Mouse (Mus musculus) stomach, postnatal 0 days (tissue): ENCODE measurements around the gene Gcg. TPM values are rescaled to one million over a fixed set of nuclear protein-coding genes. Genes with fewer than 3 reads are reported as not detected.

Source experiments
- ATAC-seq: fragments of 200-750 bp; cut with Nextera tagmentation; 2 replicates; pipeline ENCODE4 v1.8.0; 2017; ENCODE audit not compliant: low FRiP score, low TSS enrichment
- DNase-seq: peaks from one replicate; pipeline ENCODE4 v3.0.0-alpha.2; 2016; ENCODE audit warnings: low spot score
- H3K27ac ChIP-seq: fragments of 300-500 bp; sonication (generic); replicated peaks from 2 replicates; pipeline ENCODE4 v1.5.1; 2014; ENCODE audit warnings: mild to moderate bottlenecking, control low read depth
- H3K27me3 ChIP-seq: fragments of 300-500 bp; sonication (generic); 2 replicates; pipeline ENCODE4 v1.6.1; 2014; ENCODE audit warnings: low read length; ENCODE audit not compliant: control insufficient read depth, insufficient read depth
- H3K36me3 ChIP-seq: fragments of 300-500 bp; sonication (generic); 2 replicates; pipeline ENCODE4 v1.6.1; 2014; ENCODE audit warnings: low read length, mixed read lengths; ENCODE audit not compliant: control insufficient read depth, insufficient read depth
- H3K4me1 ChIP-seq: fragments of 300-500 bp; sonication (generic); replicated peaks from 2 replicates; pipeline ENCODE4 v1.6.1; 2014; ENCODE audit warnings: antibody characterized with exemption; ENCODE audit not compliant: control insufficient read depth, insufficient read depth
- H3K4me2 ChIP-seq: fragments of 300-500 bp; sonication (generic); replicated peaks from 2 replicates; pipeline ENCODE4 v1.6.1; 2014; ENCODE audit warnings: low read depth, mild to moderate bottlenecking, control low read depth, moderate library complexity
- H3K4me3 ChIP-seq: fragments of 300-500 bp; sonication (generic); 2 replicates; pipeline ENCODE4 v1.5.1; 2014; ENCODE audit warnings: low read depth, low read length, control low read depth
- H3K9ac ChIP-seq: fragments of 300-500 bp; sonication (generic); 2 replicates; pipeline ENCODE4 v1.6.1; 2014; ENCODE audit warnings: mild to moderate bottlenecking, low read length, control low read depth, mixed read lengths
- H3K9me3 ChIP-seq: fragments of 300-500 bp; sonication (generic); 2 replicates; pipeline ENCODE4 v1.6.1; 2016; ENCODE audit warnings: low read length; ENCODE audit not compliant: control insufficient read depth
- CTCF ChIP-seq: IDR thresholded peaks from 2 replicates; pipeline ENCODE4 v1.5.1; 2016; ENCODE audit warnings: antibody characterized with exemption, low read depth, mild to moderate bottlenecking, moderate library complexity
- EP300 ChIP-seq: optimal IDR thresholded peaks from 2 replicates; pipeline ENCODE3; 2016; ENCODE audit warnings: antibody characterized with exemption
- WGBS: fragments of 180-500 bp; shearing (Covaris S2); extraction: QIAGEN DNeasy Blood & Tissue Kit; methylation state at CpG from one replicate; pipeline ENCODE4 v1.1.7; 2014; 5-methylcytosine and 5-hydroxymethylcytosine counted together
- polyA plus RNA-seq: library from polyadenylated mRNA; unstranded; fragments of >200 nt; fragmentation: Nextera tagmentation; extraction: Ambion mirVana; gene quantifications from 2 replicates; pipeline ENCODE4 v1.2.1, GENCODE M21; 2015

Gcg gene
- polyA plus RNA-seq, 1 experiment from 2014 or later: 12.5 TPM

GRCm38 (mm10) chr2:62454991-62455390 is 28.5 kb downstream of the Gcg start:
- DNase-seq (no peak), ATAC-seq (no peak)
- 81% methylated on average over 11 of the region's 11 CpGs for WGBS
- Histone ChIP-seq H3K4me1 (no peaks in the 10 kb centered on the region), H3K27me3 (no peaks in the 10 kb centered on the region), H3K27ac (no peak overlapping the region), H3K9ac (no peak overlapping the region), H3K4me3 (no peak overlapping the region), H3K9me3 (no peaks in the 10 kb centered on the region), H3K4me2 (no peak overlapping the region), H3K36me3 (no peaks in the 10 kb centered on the region)
- TF ChIP-seq EP300 (no peak), CTCF (no peak)

- no peak overlapping the region for H3K9ac ChIP-seq
- no peaks in the 10 kb centered on the region for H3K36me3 ChIP-seq
- no peaks in the 10 kb centered on the region for H3K27me3 ChIP-seq
- no peak overlapping the region for H3K4me2 ChIP-seq
- DNase-seq: no peak
- H3K9me3 ChIP-seq: no peaks in the 10 kb centered on the region
- H3K4me3 ChIP-seq: no peak overlapping the region
- 85% methylated on average over 6 of the region's 6 CpGs for WGBS
- ATAC-seq: no peak
- TF ChIP-seq EP300 (no peak), CTCF (no peak)
- H3K27ac ChIP-seq: no peak overlapping the region
- H3K4me1 ChIP-seq: no peaks in the 10 kb centered on the region
Measured at GRCm38 (mm10) chr2:62454033-62454432, 29.4 kb downstream of the Gcg start.

- Histone ChIP-seq H3K4me2 (no peak overlapping the region), H3K9me3 (no peaks in the 10 kb centered on the region), H3K27ac (no peak overlapping the region), H3K27me3 (no peaks in the 10 kb centered on the region), H3K4me3 (no peak overlapping the region), H3K9ac (no peak overlapping the region), H3K4me1 (no peaks in the 10 kb centered on the region), H3K36me3 (no peaks in the 10 kb centered on the region)
- WGBS: 80% methylated on average over 6 of the region's 6 CpGs
- no peak for DNase-seq
- no peak for ATAC-seq
- TF ChIP-seq EP300 (no peak), CTCF (no peak)
Measured at GRCm38 (mm10) chr2:62450364-62450763, 33.1 kb downstream of the Gcg start.

GRCm38 (mm10) chr2:62449692-62450346 is 33.6 kb downstream of the Gcg start:
- H3K27me3 ChIP-seq: no peaks in the 10 kb centered on the region
- DNase-seq (no peak), ATAC-seq (no peak)
- no peaks in the 10 kb centered on the region for H3K9me3 ChIP-seq
- H3K4me2 ChIP-seq: no peak overlapping the region
- TF ChIP-seq EP300 (no peak), CTCF (no peak)
- H3K36me3 ChIP-seq: no peaks in the 10 kb centered on the region
- H3K4me3 ChIP-seq: no peak overlapping the region
- 54% methylated on average over 5 of the region's 5 CpGs for WGBS
- H3K9ac ChIP-seq: no peak overlapping the region
- no peak overlapping the region for H3K27ac ChIP-seq
- H3K4me1 ChIP-seq: no peaks in the 10 kb centered on the region

GRCm38 (mm10) chr2:62440802-62441544 is 42.5 kb downstream of the Gcg start:
- ATAC-seq: peak; percentile 74
- Histone ChIP-seq H3K27me3 (no peaks in the 10 kb centered on the region), H3K27ac (no peak overlapping the region), H3K4me1 (no peaks in the 10 kb centered on the region), H3K4me3 (no peak overlapping the region), H3K9ac (no peak overlapping the region), H3K36me3 (no peaks in the 10 kb centered on the region), H3K9me3 (no peaks in the 10 kb centered on the region), H3K4me2 (no peak overlapping the region)
- DNase-seq: peak; percentile 31
- 51% methylated on average over 13 of the region's 13 CpGs for WGBS
- no peak for TF ChIP-seq CTCF
- no peak for TF ChIP-seq EP300

GRCm38 (mm10) chr2:62440083-62440482 is 43.4 kb downstream of the Gcg start:
- no peaks in the 10 kb centered on the region for H3K36me3 ChIP-seq
- H3K4me2 ChIP-seq: no peak overlapping the region
- H3K9ac ChIP-seq: no peak overlapping the region
- no peaks in the 10 kb centered on the region for H3K4me1 ChIP-seq
- H3K4me3 ChIP-seq: no peak overlapping the region
- no peak for TF ChIP-seq CTCF
- TF ChIP-seq EP300: no peak
- WGBS: 85% methylated on average over 4 of the region's 4 CpGs
- H3K9me3 ChIP-seq: no peaks in the 10 kb centered on the region
- no peaks in the 10 kb centered on the region for H3K27me3 ChIP-seq
- DNase-seq (no peak), ATAC-seq (no peak)
- no peak overlapping the region for H3K27ac ChIP-seq
